Mouse (Mus musculus) MEL-GATA-1-ER (cell line): ENCODE measurements around the gene Gdnf.

Source experiments
- DNase-seq: peaks from one replicate; pipeline ENCODE4 v3.0.0-alpha.2; 2012; ENCODE audit warnings: low read depth; ENCODE audit errors: extremely low read depth

Gene Gdnf

DNA sequence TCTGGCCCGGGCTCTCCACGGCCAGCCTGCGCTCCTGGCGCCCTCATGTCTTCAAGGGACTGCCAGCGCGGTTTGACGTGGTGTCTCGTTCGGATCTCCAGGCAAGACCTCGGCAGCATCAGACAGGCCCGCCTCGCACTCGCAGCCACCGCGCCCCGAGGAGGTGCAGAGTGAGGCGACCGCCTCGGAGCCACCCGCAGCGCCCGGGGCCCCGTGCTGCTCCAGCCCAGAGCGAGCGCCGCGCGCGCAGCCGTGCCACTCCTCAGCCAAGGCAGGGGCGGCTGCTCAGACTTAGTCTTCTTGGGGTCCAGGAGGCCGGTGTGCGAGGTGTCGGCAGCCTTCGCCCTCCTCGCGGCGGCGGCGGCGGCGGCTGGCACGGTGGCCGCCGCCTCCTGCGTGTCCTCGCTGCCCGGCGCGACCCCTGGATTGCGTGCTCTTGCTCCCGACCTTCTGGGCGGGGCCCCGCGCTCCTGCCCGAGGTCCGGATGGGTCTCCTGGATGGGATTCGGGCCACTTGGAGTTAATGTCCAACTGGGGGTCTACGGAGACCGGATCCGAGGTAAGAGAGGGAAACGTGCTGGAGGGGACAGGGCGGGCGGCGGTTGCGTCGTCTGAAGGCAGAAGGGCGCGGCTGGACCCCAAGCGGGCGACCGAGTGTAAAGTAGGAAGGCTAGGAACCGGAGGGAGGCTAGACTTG is at the start of gene Gdnf:
Gdnf (plus strand) TSS at position 291 of the 697 bp plus-strand sequence.
- no peak for DNase-seq

DNA sequence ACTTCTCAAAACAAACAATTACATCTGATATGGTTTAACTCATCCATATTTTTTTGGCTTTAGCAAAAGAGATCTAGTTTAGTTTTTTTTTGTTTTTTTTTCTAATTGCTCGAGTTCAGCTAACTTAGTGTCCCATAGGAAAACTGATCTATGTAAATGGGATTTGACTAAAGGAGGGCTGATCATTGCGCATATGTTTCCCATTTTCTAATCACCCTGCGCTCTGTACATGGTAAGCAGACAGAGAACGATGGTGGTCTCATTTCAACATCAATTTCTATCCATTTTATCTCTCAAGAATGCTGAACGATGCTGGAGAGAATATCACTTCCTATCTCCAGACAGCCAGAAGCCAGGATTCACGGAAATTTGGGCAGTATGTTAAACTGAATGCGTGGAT is 43.5 kb upstream of the Gdnf start:
- DNase-seq, result no peak

DNA sequence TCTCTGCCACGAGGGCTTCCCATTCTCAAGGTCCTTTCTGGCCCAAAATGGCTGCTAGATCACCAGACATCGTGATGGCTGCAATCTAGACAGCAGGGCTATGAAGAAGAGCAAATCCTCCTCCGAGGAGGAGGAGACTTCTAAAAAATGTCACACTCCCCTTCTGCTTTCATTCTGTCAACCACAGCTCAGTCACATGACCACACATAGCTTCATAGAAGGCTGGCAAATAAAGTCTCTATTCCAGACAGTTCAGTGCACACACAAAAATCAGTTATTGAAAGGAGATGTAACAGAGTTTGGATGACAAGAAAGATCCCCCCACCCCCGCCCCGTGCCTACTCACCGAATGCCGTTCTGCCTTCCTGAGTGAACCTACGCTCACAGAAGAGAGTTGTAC is 37.7 kb upstream of the Gdnf start:
- DNase-seq, result no peak

DNA sequence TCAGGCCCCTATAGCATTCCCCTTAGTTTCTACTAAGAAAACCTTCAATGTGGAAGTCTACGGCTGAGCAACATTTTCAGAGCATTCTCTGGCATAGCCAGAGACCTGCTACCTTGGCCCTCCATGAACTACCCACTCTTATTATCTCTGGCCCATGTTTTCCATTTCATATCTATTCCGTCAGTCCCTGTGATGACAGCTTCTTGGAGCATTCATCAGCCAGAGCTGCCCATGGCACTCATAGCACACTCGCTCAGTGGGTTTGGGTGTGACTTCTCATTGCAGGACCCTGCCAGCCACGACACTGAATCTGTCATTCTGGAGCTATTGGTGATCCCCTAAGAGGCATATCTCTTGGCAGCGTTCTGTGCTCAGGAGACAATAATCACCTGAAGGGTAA is 29.1 kb upstream of the Gdnf start:
- no peak for DNase-seq

DNA sequence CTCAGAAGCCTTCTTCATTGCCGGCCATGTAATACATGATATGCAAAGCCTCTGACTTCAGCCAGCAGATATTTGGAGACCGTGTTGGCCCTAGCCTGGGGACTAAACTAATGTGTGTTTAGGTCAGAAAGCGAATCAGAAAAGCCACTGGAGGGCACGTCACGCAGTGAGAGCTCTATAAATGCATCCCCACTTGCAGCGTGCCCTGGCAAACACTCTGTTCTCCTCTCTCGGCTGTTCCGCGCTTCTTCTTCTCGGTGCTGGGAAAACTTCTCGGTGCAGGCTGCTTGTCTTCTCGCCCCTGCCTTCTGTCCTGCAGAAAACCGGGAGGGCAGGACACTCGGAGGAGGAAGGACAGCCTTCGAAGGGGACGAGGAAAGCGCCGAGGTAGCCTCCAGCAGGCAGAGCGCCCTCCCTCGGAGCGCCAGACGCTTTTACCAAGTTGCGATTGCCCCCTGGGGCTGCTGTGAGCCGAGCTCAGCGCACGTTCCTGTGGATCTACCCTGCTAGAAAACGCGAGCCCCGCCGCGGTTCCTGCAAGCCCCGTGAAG is 730 bp upstream of the Gdnf start:
- DNase-seq, result no peak

DNA sequence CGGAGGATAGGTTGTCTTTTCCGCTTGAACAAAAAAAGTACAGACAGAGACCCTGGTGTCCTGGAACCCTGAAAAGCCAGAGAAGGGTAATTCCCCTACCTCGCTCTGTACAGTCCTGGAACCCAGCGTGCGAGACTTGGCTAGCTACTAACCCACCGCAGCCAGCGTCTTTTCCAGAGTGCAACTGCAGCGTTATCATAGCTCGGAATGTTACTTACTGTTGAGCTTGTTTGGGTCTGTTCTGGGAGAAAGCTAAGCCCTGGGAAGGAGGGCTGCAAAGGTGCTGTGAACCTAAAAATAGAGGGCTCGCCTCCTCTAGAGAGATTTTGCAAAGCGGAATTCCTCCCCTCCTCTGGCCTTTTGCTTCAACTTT is 593 bp downstream of the Gdnf start:
- DNase-seq, result no peak

DNA sequence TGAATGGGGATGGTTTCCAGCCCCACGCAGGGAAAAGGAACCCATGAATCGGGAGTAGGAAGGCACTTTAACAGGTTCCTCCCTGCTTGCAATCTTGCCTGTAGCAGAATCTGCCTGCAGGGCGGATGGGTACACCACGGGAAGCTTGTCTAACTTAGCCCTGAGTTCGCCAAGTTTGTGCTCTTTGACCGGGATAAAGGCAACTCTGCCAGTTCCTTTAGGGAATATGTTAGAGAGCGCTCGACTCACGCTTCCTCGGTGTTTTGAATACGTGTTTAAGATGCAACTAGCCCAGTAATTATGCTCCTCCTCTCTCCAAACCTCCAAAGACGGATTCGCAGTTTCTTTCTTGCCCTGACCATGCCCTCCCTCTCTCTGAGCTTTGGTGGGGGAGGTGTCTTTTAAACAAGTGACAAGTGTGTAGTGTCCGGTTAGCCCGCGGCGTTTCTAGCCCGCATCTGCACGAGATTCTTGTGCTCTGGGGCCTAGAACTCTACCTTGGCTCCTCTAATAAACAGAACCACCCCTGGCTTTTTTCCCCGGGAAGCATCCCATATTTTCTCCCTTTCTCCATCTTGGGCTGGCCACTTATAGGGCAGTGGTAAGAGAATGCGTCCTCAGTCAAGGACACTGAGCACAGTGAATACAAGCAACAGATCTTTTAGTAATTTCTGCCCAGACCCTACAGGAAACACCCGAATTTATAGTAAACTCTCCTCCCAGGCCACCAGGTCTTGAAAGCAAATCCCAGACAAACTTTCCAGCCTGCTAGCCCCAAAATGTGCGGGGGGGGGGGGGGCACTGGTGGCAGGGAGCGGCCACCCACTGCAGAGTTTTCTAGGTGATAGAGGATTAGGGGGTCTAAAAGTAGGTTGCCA is 1.4 kb downstream of the Gdnf start:
- DNase-seq, result no peak

DNA sequence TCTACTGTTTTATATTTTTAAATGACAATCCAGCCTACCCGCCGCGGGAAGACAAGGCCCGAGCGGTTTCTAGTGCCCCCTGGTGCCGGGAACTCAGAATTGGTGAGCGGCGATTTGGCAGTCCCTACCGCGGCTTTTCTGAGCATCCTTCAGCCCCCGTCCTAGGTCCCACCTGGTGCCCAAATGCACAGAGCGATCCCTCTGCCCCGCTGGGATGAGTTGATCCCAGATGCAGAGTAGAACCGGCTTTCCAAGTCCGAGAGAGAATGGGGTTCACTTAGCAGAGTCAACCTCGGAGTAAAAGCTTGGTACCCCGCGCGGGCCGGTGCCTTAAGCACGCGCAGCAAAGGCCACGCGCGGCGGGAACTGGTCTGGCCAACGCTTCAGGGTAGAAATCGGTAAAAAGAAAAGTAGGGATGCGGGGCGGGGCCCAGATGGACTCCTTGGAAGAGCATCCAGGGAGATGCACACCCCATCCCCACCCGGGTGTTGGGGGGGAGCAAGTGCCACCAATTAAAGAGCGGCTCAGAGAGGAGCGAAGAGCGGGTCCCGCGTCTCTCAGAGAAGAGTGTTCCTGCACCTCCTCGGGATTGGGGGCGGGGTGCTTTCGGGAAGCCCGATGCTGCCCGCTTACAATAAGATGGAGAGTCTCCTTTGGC is 2.4 kb downstream of the Gdnf start:
- no peak for DNase-seq

DNA sequence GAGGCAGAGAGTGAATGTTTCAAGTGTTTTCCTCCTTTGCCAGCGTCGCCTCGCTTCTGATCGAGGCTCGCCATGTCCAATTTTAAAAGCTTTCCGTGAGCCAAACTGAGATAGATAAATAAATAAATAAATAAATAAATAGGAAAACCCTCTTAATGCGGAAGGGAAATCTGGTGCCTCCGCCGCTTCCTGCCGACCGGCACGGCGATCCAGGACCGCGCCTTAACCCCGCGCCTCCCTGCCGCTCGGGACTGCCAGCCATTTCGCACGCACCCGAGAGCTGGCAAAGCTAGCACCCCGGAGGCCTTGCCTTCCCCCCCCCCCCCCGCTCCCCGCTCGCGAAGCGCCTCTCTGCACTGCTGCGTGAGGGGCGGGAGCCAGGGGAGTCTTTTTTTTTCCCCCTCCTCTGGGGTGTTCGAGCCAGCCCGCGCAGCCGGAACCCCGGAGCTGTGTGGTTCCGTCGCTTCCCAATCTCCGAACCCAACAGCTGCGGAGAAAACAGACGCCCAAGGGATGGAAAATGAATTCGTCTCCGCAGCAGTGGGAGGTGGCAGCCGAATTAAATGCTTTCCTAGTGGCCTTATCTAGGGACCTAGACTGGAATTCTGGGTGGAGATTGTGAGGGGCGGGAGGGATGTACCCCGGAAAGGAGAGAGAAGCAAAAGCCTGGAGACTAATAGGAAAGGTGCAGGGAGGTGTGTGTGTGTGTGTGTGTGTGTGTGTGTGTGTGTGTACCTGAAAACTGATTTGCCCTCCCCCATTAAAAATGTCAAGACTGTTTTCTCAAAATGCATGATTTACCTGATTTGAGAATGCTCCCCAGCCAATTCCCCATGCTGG is 3.1 kb downstream of the Gdnf start:
- DNase-seq, result no peak

DNA sequence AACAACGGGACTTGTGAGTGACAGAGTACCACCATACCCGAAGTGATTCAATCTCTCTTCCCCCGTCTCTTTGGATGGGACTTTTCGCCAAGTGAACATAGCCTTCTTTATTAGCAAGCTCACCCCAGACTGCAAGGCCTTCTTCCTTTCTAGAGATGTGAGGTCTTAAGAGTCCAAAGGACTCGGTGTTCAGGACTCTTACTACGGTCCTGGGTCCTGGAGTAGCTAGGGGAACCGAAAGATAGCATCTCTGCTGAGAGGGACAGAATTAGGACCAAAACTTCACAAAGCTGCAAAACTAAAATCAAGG is 3.7 kb downstream of the Gdnf start:
- DNase-seq, result no peak

DNA sequence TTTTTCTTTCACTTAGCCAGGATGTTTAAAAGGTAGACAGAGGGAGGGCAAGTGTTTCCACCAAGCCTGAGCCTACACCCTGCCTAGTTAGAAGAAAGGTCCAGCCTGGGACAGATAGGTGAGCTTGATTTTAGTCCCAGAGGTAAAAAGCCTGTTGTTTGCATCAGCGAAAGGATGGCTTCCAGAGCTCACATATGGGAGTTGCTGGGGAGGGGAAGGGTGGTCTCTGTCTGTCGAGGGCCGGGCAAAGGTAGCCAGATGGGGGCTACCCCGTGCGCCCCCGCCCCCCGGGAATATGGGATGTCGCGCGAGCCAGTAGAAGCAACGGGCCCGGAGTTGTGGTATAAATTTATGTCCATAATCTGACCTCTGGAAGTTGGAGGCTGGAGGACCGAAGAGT is 4.3 kb downstream of the Gdnf start:
- no peak for DNase-seq

DNA sequence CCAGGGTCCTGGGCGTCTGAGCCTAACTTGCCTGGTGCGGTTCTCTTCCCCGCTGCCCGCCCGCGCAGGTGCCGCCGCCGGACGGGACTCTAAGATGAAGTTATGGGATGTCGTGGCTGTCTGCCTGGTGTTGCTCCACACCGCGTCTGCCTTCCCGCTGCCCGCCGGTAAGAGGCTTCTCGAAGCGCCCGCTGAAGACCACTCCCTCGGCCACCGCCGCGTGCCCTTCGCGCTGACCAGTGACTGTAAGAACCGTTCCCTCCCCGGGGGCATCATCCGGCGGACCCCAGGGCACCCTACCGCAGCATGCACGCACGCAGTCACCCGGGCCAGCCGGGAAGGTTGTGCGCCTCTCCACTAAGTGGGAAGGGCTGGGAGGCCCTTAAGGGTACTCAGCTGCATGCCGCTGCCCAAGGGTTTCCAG is 4.9 kb downstream of the Gdnf start:
- DNase-seq, result no peak

DNA sequence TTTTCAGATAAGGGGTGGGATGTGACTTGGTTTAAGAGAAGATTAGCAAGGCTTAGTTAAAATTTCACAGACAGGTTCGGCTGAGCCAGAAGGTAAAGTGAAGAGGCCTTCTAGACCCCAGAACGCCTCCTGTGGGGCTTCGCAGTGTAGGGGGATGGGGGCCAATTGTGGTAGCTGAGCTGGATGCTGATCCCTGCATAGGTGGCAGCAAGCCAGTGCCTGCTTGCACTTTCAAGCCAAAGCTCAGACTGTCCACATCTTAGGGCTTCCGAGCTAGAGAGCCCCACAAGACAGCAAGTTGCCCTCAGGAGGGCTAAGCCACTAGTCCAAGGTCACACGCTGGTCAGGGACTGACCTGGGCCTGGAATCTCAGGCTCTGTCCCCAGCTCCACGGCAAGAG is 13.2 kb downstream of the Gdnf start:
- no peak for DNase-seq

DNA sequence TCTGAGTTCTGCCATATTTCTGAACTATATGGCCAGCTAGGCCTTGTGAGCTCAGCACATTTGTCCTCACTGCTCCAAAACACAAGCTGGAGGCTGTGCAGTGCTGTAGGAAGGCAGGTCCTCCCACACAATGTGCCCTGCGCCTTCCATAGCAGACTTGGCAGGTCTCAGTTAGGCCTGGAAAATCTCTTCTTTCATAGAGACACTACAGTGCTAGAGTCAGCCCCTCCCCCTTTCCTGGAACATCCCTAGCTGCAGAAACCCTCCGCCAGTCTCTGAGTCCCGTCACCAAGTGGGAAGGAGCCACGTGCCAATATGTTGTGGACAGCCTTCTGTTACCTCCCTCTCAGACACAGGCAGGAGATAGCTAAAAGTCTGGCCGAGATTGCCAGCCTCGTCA is 14.9 kb downstream of the Gdnf start:
- no peak for DNase-seq

DNA sequence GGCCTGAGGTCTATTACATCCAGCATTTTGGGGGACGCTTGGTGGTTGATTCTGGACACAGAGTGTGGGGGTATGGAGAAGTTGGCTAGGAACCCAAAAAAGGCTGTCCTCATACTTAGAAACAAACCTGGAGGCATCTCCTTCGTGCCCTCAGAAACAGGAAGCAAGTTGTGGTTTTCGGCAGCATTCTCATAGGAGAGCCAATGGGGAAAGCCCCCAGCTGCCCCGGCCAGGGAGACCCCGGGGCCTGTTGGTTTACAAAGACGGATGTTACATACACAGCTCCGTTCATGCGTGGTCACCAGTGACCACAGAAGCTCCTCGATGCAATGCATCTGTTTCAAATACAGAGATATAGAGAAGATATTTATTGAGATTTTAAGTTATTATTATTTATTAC is 24.8 kb downstream of the Gdnf start:
- no peak for DNase-seq

DNA sequence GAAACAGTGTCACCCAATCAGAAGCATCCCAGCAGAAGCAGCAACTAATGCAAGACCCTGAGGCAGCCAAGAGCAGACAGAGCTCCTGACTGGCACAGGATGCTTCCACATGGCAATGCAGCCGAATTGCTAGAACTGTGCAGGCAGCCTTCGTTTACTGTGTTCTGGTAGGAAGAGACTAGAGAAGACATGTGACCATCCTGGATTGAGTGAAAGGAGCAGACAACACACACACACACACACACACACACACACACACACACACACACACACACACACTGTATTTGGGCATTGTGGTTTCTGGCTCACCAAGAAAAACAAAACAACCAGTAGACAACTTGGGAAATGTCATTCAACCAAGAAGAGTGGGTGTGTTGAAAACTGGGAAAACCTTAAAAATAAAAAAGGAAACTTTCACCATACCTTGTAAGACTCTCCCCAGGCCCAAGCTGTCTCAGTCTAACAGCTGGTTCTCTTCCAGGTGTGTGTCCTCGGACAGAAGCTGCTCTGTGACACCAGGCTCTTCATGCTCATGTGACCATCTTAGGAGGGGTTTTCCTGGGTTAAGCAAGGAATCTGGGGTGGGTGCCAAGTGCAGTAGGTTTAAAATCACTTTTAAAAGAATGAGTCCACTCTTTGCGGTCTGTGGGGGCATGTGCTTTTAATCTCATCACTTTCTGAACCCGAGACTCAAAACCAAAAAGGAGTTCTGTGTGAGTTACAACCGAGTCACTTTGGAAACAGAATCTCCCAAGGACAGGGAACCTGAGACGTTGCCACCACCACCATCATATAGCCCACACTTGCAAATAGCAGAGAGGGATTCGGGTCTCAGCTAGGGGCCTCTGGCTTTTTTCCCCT is 27.6 kb downstream of the Gdnf start:
- DNase-seq, result no peak

DNA sequence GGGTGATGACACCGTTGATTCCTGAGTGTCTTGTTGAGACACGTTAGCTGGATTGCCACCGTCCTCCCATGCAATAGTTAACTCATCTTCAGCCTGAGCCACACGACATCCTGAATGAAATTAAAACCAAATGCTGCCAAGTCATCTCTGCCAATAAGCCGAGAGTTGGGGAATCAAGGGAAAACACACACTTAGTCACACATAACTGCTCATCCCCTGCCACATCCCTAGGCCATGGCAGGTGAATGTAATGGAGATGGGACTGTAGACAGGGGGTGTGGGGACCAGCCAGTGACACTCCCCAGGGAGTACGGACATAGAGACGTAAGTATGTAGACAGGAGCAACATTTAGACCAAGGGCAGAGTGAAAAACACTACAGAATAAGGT is 28.3 kb downstream of the Gdnf start:
- no peak for DNase-seq

DNA sequence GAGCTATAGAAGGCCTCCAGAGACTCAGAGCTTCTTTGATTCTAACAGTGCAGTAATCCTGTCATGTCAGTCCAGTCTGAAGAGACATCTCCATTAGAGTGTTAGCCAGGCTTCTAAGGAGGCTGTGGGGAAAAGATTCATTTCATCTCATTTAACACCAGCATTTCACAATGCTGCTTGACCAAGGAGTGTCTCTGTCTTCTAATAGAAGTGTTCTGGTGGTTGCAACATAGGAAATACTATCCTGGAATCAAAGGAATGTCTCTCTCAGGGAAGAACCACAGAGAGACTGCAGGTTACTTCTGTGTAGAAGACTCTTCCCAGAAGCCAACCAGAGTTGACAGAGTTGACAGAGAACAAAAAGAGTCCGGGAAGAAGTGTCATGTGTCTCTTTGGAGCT is 31.0 kb downstream of the Gdnf start:
- no peak for DNase-seq

DNA sequence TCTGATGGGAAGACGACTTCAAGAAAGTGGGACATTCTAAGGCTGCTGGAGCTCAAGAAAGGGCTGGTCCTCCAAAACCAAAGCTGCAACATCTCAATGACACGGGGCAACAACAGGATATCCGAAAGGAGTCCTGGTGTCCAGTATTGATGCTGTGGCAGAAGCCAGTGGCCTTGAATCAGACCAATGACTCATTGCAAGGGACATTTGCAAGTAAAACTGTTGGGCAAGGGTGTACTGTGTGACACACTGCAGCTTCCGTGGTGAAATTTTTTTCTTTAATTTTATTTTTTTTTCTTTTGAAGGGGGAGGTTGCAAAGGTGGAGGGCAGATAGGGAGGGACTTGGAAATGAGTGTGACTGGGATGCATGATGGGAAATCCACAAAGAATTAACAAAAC is 31.8 kb downstream of the Gdnf start:
- no peak for DNase-seq

DNA sequence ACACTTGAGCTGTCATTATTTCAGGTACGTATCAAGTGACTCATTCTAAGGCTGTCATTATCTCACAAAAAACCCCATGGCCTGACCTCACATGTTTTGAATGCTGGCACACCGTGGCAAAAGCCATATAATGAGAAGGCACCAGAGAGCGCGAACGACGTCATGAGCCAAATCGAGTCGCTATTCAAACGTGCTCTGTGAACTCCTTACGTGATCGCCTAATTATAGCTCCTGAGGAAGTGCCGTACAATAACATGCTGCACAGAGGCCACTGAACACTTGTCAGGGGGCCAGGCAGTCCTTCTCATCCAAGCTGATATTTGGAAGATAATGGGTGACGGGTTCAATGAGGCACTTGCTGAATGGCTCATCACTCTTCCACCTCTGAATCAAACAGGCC is 46.8 kb downstream of the Gdnf start:
- no peak for DNase-seq

DNA sequence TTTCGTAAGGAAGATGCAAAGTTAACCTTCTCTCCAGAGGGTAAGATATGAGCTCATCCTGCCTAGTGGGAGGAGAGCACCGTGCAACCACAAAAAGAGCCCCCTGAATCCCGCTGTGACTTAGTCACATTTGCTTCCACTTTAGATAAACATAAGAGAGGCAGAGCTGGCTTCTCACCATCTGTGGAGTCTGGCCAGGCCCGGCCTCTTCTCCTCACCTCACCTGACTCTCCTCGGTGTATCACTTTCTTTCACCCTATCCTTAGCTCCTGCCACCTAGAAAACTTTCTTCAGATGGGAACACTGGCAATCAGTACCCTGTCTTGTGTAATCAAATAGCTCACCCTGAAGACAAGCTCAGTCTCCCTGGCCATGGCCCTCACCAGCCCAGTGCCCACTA is 48.2 kb downstream of the Gdnf start:
- DNase-seq, result no peak
